Mouse (Mus musculus): ENCODE measurements around the gene Olfr270. TPM values are rescaled to one million over a fixed set of nuclear protein-coding genes. Genes with fewer than 3 reads are reported as not detected.

The Olfr270 gene
- total RNA-seq, 2 experiments from 2014 or later, result not detected

Other genes with a start within 250 kb of the Olfr270 start
- gene Olfr275, start 149.9 kb upstream of the Olfr270 start, total RNA-seq (2021), result not detected
- gene Olfr273, start 105.3 kb upstream of the Olfr270 start, total RNA-seq (2021), result not detected
- gene Olfr272, start 45.4 kb upstream of the Olfr270 start, total RNA-seq (2021), result not detected
- gene Nipsnap3a, start 24.7 kb downstream of the Olfr270 start, total RNA-seq (2021), result not detected
- 10 to 100 TPM; 43.3 to 45.0 TPM for gene Nipsnap3b, start 47.3 kb downstream of the Olfr270 start, total RNA-seq (2021)
- gene Abca1, start 195.3 kb downstream of the Olfr270 start, total RNA-seq (2021), result 100 to 1,000 TPM; 117 to 127 TPM

All from adrenal gland, postnatal 4 days (tissue).